Mouse (Mus musculus): Measurements from ENCODE around the gene Amdhd1.
A peak's percentile ranks its signal among the peaks of the same experiment; 100 is the strongest.

The Amdhd1 gene

GRCm38 (mm10) chr10:93540431-93541210 is 788 bp upstream of the Amdhd1 start, which contains the start of gene Ccdc38:
Gene Ccdc38, plus strand, starts transcription at chr10:93540632.
- peak; percentile 29 to 33 for DNase-seq (ENCODE audit: low read depth in 2 of 2, low spot score in 2 of 2)

GRCm38 (mm10) chr10:93538818-93539217 is 1.0 kb downstream of the Amdhd1 start:
- DNase-seq (ENCODE audit: low read depth in 2 of 2, low spot score in 2 of 2): no peak

GRCm38 (mm10) chr10:93538287-93538686 is 1.5 kb downstream of the Amdhd1 start:
- DNase-seq (ENCODE audit: low read depth in 2 of 2, low spot score in 2 of 2): no peak

GRCm38 (mm10) chr10:93525329-93525728 is 14.5 kb downstream of the Amdhd1 start:
- DNase-seq (ENCODE audit: low read depth in 2 of 2, low spot score in 2 of 2): no peak

- DNase-seq (ENCODE audit: low read depth in 2 of 2, low spot score in 2 of 2): no peak
Measured at GRCm38 (mm10) chr10:93520994-93521393, 18.8 kb downstream of the Amdhd1 start.

GRCm38 (mm10) chr10:93519756-93520155 is 20.1 kb downstream of the Amdhd1 start:
- DNase-seq (ENCODE audit: low read depth in 2 of 2, low spot score in 2 of 2): no peak

GRCm38 (mm10) chr10:93519159-93519558 is 20.7 kb downstream of the Amdhd1 start:
- DNase-seq (ENCODE audit: low read depth in 2 of 2, low spot score in 2 of 2): no peak

GRCm38 (mm10) chr10:93518620-93519019 is 21.2 kb downstream of the Amdhd1 start:
- DNase-seq (ENCODE audit: low read depth in 2 of 2, low spot score in 2 of 2): no peak

GRCm38 (mm10) chr10:93518186-93518585 is 21.6 kb downstream of the Amdhd1 start:
- DNase-seq (ENCODE audit: low read depth in 2 of 2, low spot score in 2 of 2): no peak

- DNase-seq (ENCODE audit: low read depth in 2 of 2, low spot score in 2 of 2): no peak
Measured at GRCm38 (mm10) chr10:93517754-93518153, 22.1 kb downstream of the Amdhd1 start.

GRCm38 (mm10) chr10:93515927-93516326 is 23.9 kb downstream of the Amdhd1 start:
- no peak for DNase-seq (ENCODE audit: low read depth in 2 of 2, low spot score in 2 of 2)

- DNase-seq (ENCODE audit: low read depth in 2 of 2, low spot score in 2 of 2): no peak
Measured at GRCm38 (mm10) chr10:93515419-93515818, 24.4 kb downstream of the Amdhd1 start.

GRCm38 (mm10) chr10:93509532-93510153 is 30.2 kb downstream of the Amdhd1 start:
- no peak for DNase-seq (ENCODE audit: low read depth in 2 of 2, low spot score in 2 of 2)

- no peak for DNase-seq (ENCODE audit: low read depth in 2 of 2, low spot score in 2 of 2)
Measured at GRCm38 (mm10) chr10:93508383-93508970, 31.4 kb downstream of the Amdhd1 start.

- DNase-seq (ENCODE audit: low read depth in 2 of 2, low spot score in 2 of 2): no peak
Measured at GRCm38 (mm10) chr10:93501346-93501745, 38.5 kb downstream of the Amdhd1 start.

GRCm38 (mm10) chr10:93500864-93501263 is 39.0 kb downstream of the Amdhd1 start:
- DNase-seq (ENCODE audit: low read depth in 2 of 2, low spot score in 2 of 2): no peak

- DNase-seq (ENCODE audit: low read depth in 2 of 2, low spot score in 2 of 2): no peak
Measured at GRCm38 (mm10) chr10:93490451-93490850, 49.4 kb downstream of the Amdhd1 start.

GRCm38 (mm10) chr10:93488828-93489226 is 51.0 kb downstream of the Amdhd1 start:
- no peak for DNase-seq (ENCODE audit: low read depth in 2 of 2, low spot score in 2 of 2)

GRCm38 (mm10) chr10:93488066-93488827 is 51.6 kb downstream of the Amdhd1 start, which contains the start of gene Hal:
Gene Hal, plus strand, starts transcription at chr10:93488768.
- no peak for DNase-seq (ENCODE audit: low read depth in 2 of 2, low spot score in 2 of 2)

- no peak for DNase-seq (ENCODE audit: low read depth in 2 of 2, low spot score in 2 of 2)
Measured at GRCm38 (mm10) chr10:93486622-93487021, 53.2 kb downstream of the Amdhd1 start.

- DNase-seq (ENCODE audit: low read depth in 2 of 2, low spot score in 2 of 2): peak; percentile 10 to 21
Measured at GRCm38 (mm10) chr10:93485055-93485691, 54.7 kb downstream of the Amdhd1 start.

Data from CD8-positive naive resting alpha-beta T cell, adult 2 months (primary cell).